Mouse (Mus musculus) spleen, postnatal 10 days (tissue): Measurements from ENCODE around the gene Tyms.
A peak's percentile ranks its signal among the peaks of the same experiment; 100 is the strongest.
"Not testable (repeated sequence)": the region's sequence is repeated elsewhere in the genome, so short reads cannot be mapped to it uniquely, and the experiment has no call there.

Source experiments
- DNase-seq, 2 experiments: peaks; one replicate each; pipeline ENCODE4 v3.0.0; 2021 to 2022; ENCODE audit warnings: low spot score in 2 of 2

Gene Tyms

DNA sequence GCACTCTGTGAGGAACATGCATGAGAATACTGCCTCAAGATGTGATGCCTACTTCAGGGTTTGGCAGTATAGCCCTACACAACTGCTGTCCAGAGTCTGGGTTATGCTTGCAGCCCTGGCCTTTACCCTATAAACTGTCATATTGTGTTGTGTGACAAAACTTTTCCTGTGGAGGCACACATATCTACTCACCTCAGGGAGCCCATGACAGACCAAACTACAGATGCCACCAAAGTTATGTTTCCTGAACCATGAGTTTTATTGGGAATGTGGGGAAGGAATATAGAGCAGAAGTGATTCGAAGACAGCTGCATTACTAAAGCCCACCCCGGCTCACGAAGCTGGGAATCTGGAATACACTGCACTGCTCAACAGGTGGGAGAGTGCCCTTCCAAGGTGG lies 29.9 kb upstream of the Tyms start:
- DNase-seq = no peak

DNA sequence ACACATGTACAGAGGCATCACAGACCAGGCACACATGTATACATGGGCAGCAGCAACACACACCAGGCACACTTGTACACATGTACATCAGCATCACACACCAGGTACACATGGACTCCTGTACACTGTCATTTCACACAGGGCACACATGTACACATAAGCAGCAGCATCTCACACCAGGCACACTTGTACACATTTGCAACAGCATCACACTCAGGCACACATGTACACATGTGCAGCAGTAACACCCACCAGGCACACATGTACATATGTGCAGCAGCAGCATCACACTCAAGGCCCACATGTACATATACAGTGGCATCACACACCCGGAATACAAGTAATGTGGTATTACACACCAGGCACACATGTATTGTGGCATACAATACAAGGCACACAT lies 24.8 kb upstream of the Tyms start:
- no peak for DNase-seq

DNA sequence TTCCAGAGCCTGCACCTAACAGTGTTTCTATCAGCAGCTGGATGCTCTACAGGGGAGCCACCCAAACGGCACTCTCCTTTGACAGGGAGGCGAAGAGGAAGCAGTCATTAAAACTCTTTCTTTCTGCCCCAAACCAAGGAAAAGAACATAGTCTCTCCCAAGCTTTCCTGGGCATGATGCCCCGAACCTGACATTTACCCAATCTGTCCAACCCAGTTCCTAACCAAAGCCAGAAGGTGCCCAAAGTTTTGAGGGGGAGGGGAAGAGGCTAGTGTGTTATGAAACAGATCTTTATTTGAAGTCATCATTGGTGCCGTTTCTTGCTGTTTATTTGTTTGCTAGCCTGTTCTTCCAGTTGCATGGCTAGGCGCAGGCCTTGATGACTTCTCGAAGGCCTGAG lies 22.3 kb upstream of the Tyms start:
- no peak for DNase-seq

DNA sequence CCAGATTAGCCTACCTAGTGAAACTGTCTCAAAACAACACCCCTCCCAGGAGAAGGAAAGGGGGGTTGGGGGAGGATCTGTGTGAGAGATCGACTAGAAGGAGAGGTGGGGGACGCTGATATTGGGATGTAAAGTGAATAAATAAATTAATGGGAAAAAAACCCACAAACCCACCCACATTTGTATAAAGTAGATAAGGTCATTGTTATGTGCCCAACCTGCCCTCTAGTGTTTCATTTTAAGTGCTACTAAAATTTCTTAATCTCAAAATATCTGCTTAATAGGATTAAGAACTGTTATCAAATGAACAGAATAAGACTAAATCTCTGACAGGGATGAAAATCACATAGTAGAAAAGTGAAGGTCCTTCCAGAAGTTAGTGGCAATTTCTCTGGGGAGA lies 21.0 kb upstream of the Tyms start:
- DNase-seq = no peak

DNA sequence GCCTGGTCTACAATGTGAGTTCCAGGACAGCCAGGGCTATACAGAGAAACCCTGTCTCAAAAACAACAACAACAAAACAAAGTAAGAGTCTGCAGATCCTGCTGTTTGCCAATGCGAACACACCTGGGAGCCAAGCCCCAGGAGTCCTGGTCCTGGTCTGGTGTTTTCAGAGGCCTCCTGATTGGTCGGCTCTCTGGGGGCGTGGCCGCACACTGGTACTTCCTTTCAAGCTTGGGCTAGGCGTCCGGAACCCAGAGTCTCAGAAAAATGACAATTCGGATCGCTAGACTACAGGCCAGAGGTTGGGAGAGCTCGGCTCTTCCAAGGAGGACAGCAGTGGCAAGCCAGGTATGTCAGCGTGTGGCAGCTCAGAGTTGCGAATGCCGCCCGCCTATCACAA lies 19.3 kb upstream of the Tyms start:
- DNase-seq = no peak

DNA sequence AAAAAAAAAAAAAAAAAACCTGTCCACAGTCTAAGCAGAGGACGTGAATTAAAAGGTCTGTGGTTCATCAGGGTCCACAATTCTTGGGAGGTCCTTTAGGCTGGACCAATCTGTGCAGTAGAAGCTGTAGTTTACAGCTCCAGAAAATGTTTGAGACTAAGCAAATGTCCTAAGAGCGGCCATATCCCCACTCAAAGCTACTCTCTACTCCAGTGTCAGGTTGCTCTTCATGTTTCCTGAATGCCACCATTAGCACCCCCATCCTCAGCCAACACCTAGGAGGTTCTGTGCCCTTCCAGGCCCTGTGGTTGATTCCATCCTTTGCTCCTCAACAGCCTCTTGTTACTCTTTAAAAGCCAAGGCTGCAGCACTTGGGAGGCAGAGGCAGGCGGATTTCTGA lies 1.0 kb downstream of the Tyms start:
- DNase-seq = peak in 1 of 2 experiments; percentile 20

DNA sequence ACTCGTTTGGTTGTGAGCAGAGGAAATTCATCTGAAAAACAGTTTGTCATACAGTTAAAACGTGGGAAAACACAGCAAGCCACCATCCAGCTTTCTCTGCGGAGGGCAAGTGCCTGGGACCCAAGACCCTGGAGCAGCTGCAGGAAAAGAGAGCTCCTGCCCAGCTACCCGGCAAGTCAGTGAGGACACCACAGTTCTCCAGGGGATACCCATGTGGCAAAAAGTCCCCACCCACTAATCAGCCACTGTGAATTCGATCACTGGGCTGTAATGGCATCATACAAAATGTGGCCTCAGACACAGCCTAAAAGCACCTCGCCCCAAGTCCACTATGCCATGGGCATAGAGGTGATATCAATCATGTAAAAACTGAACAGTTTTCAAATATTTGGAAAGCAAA lies 1.7 kb downstream of the Tyms start:
- no peak for DNase-seq

DNA sequence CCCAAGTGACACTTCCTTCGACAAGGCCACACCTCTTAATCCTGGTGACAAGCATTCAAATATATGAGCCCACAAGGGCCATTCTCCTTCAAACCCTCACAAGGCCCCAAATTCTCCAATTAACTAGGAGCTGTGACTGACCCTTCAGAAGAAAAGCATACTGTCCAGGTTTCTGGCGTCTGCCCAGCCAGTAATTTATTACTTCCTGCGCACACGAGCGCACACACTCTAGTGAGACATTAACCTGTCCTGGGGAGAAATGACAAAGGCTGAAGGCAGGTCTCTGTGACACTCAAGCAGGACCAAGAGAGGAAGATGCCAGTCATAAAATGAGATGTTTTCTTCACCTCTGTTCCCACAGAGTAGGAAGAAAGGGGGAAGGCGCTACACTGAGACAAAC lies 5.7 kb downstream of the Tyms start:
- DNase-seq = no peak

DNA sequence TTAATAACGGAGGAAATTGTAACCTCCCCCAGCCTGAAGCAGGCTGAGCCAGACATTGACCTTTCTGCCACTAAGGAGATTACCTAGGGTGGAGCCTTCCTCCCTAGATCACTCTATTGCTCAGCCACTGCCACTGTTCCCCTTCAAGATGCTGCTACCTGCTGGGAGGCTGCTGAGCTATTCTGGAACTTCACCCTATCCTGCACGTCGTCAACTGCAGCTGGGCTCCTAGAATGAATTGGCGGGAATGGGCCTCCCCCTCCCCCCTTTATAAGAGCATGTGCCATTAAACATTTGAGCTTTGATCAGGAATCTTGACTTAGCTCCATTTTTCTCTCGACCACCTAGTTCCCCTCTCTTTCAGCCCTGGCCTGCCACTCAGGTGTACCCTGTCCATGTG lies 13.8 kb downstream of the Tyms start:
- DNase-seq = not testable (repeated sequence)

DNA sequence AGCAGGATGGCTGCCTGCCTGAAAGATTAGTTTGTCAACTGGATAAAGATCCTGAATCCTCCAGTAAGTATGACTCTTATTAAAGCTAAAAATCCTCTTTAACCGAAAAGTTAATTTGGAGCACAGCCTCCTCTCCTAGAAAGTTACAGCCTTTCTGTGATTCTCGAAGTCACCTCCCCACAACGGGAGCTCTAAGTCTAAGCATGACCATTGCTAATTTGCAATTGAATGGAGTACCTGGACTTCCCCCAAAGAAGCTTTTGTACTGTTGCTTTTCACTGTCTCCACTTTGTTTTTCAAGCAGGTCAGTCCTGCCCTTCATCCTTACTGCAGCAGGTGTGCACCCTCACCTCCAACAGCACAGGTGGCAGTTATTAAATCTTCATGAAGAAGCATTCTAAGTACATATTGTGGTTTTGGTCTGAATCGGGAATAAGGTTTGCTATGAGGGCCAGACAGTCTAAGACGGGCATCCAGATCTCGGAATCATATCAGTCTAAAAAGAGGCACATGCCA lies 15.1 kb downstream of the Tyms start:
- DNase-seq = no peak

DNA sequence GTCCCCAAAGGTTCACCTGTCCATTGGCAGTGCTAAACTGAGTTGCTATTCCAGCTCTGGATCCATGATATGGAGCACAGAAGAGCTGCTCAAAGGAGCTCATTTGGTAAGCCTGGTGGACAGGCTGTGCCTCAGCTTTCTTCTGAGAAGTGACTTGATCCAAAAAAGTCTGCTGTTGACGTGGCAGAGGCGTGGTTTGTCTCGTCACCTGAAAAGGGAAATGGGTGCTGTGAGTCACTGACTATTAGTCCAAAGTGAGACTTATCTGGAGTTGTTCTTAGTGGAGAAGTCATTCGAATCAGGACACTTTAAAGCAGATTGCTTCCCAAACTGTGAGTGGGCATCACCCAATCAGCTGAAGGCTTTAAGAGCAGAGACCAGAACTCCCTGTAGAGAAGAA lies 33.6 kb downstream of the Tyms start:
- DNase-seq = not testable (repeated sequence)

DNA sequence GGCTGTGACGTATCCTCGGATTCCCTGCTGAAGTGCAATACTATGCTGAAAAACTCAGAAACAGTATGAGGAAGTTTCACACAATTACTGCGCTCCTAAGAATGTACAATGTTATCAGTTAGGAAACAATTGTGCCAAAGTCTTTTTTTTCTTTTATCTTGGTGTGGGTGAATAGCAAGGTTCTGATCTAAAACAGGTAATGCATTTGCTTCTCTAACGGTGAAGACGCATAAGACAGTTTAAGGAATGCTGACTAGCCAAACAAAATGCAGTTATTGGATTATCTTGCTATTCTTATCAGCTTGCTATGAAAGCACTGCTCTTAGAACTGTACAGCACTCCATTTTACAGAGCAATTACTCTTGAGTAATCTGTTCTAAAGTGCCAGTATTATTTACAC lies 34.1 kb downstream of the Tyms start:
- not testable (repeated sequence) for DNase-seq

DNA sequence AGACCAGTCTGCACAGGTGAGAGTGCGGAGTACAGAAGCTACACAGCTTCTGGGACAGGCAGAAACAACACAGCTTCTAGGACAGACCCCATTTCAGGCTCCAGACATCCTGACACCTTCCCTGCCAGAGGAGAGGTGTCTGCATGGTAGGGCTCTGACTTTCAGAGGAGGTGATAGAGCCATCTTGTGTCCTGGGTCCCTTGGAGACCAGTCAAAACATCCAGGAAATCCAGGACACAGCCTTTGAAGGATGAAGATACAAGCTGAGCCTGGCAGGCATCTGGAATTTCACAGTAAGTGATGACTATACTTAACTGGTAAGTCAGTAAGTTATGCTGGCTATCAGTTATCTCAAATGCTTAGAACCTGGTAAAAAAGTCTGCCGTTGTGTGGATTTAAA lies 36.3 kb downstream of the Tyms start:
- not testable (repeated sequence) for DNase-seq

DNA sequence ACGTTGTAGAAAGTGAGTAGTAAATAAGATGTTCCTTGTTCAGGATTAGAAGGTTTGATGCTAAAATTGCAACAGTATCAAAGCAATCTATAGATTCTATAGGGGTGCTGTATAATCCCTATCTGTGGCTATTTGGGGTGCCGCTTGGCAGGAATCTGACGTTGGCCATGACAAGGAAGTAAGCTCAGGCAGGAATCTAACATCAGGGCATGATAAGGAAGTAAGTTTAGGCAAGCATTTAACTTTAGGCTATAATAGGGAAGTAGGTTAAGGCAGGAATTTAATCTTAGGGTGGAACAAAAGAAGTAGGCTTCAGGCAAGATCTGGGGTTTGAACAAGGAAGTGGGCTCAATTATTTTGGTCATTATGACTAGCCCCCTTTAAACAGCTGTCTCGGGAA lies 37.6 kb downstream of the Tyms start:
- DNase-seq = not testable (repeated sequence)

DNA sequence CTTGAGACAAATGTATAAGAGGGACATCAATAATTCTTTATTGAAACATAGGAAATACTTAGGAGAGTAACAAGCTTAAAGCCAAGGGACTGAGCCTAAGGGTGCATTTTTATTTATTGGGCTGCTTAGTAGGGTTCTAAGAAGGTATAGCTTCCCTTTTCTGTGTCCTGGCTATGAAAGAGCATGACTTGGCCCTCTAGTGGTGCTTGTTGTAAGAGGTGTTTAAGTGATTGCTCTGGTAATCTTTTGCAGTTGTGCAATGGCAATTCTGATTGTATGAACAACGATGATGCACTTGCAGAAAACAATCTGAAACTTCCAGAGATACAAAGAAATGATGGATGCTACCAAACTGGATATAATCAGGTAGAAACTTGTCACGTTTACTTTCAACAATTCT lies 58.8 kb downstream of the Tyms start:
- peak in 1 of 2 experiments; percentile 27 for DNase-seq

DNA sequence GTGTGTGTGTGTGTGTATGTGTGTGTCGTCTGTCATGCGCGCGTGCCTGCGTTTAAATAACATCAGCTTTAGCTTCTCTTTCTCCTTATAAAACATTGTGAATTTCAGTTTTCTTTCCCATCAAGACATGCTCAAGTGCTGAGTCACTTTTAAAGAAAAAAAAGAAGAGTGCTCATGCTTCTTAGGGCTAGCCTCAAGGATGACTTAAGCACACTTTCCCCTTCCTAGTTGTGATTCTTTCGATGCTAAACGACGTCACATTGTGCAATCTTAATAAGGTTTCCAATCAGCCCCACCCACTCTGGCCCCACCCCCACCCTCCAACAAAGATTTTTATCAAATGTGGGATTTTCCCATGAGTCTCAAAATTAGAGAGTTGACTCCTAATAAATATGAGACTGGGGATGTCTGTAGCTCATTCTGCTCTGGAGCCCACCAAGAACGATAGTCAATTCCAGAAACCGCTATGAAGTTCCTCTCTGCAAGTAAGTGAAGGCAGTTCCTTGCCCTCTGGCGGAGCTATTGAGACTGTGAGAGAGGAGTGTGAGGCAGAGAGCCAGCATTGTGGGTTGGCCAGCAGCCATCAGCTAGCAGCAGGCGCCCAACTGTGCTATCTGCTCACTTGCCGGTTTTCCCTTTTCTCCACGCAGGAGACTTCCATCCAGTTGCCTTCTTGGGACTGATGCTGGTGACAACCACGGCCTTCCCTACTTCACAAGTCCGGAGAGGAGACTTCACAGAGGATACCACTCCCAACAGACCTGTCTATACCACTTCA lies 60.5 kb downstream of the Tyms start, which contains the start of gene Il6:
Il6 (plus strand) TSS at position 389 of the 778 bp plus-strand sequence.
- peak; percentile 15 to 56 for DNase-seq
